Mouse (Mus musculus): ENCODE measurements around the gene Usp49. TPM values are rescaled to one million over a fixed set of nuclear protein-coding genes. Genes with fewer than 3 reads are reported as not detected.

The Usp49 gene
- polyA plus RNA-seq, 1 experiment from 2014 or later: 6.8 TPM

GRCm38 (mm10) chr17:47715037-47715436, 84.5 kb downstream of the Usp49 start:
- Histone ChIP-seq H3K27ac (replicated peaks) (no peak overlapping the region), H3K27me3 (replicated peaks) (no peaks in the 10 kb centered on the region), H3K36me3 (no peaks in the 10 kb centered on the region), H3K9me3 (replicated peaks) (no peaks in the 10 kb centered on the region), H3K4me1 (peaks cover 4% of the 10 kb centered on the region; the same call in 1 of the 2 replicates), H3K9ac (replicated peaks) (no peak overlapping the region), H3K4me3 (replicated peaks) (no peak overlapping the region), H3K4me2 (no peak overlapping the region)
- no peak for ATAC-seq (ENCODE audit: low FRiP score)
- 67% methylated on average over 3 of the region's 3 CpGs for WGBS

GRCm38 (mm10) chr17:47721183-47721582, 90.7 kb downstream of the Usp49 start:
- Histone ChIP-seq H3K36me3 (no peaks in the 10 kb centered on the region), H3K27ac (replicated peaks) (no peak overlapping the region), H3K4me1 (no peaks in the 10 kb centered on the region), H3K9ac (replicated peaks) (no peak overlapping the region), H3K4me3 (replicated peaks) (no peak overlapping the region), H3K4me2 (no peak overlapping the region), H3K27me3 (replicated peaks) (no peaks in the 10 kb centered on the region), H3K9me3 (replicated peaks) (no peaks in the 10 kb centered on the region)
- no peak for ATAC-seq (ENCODE audit: low FRiP score)
- 90% methylated on average over 4 of the region's 4 CpGs for WGBS

- H3K4me2 ChIP-seq: no peak within 1 kb of the TSS
- WGBS: 77% methylated on average over 11 of the region's 11 CpGs
Observed at GRCm38 (mm10) chr17:47726566-47726965, 96.1 kb downstream of the Usp49 start, which contains the start of gene Pgc. Gene Pgc (plus strand): TSS chr17:47726842.

GRCm38 (mm10) chr17:47730633-47731575, 100.4 kb downstream of the Usp49 start:
- ATAC-seq (ENCODE audit: low FRiP score): no peak
- H3K27ac ChIP-seq (replicated peaks): no peak overlapping the region
- no peak overlapping the region for H3K9ac ChIP-seq (replicated peaks)
- H3K4me1 ChIP-seq: no peaks in the 10 kb centered on the region
- H3K9me3 ChIP-seq (replicated peaks): no peaks in the 10 kb centered on the region
- 57% methylated on average over 24 of the region's 24 CpGs for WGBS
- H3K36me3 ChIP-seq: no peaks in the 10 kb centered on the region
- no peak overlapping the region for H3K4me2 ChIP-seq
- peaks cover 4% of the 10 kb centered on the region; the same call in 1 of the 2 replicates for H3K27me3 ChIP-seq (replicated peaks)
- H3K4me3 ChIP-seq (replicated peaks): no peak overlapping the region

More at GRCm38 (mm10) chr17:47726566-47726965, 96.1 kb downstream of the Usp49 start, which contains the start of gene Pgc:
- Histone ChIP-seq H3K27me3 (replicated peaks) (peaks cover 4% of the 10 kb centered on the region; the same call in 1 of the 2 replicates), H3K4me3 (replicated peaks) (no peak within 1 kb of the TSS), H3K27ac (replicated peaks) (no peak within 1 kb of the TSS), H3K4me1 (no peaks in the 10 kb centered on the region), H3K36me3 (no peaks in the 10 kb centered on the region), H3K9me3 (replicated peaks) (no peaks in the 10 kb centered on the region), H3K9ac (replicated peaks) (no peak within 1 kb of the TSS)
- no peak for ATAC-seq (ENCODE audit: low FRiP score)

- peaks cover 26% of the 10 kb centered on the region for H3K4me1 ChIP-seq
Observed at GRCm38 (mm10) chr17:47735553-47736100, 105.1 kb downstream of the Usp49 start.

More at GRCm38 (mm10) chr17:47735553-47736100, 105.1 kb downstream of the Usp49 start:
- peaks cover 18% of the 10 kb centered on the region for H3K27me3 ChIP-seq (replicated peaks)
- 70% methylated on average over 14 of the region's 14 CpGs for WGBS
- H3K9me3 ChIP-seq (replicated peaks): no peaks in the 10 kb centered on the region
- no peak overlapping the region for H3K9ac ChIP-seq (replicated peaks)
- H3K4me3 ChIP-seq (replicated peaks): no peak overlapping the region
- H3K4me2 ChIP-seq: no peak overlapping the region
- no peaks in the 10 kb centered on the region for H3K36me3 ChIP-seq
- no peak for ATAC-seq (ENCODE audit: low FRiP score)
- no peak overlapping the region for H3K27ac ChIP-seq (replicated peaks)

Other genes with a start within 250 kb of the Usp49 start
- 0.56 and 0.77 TPM in 2 replicates for gene Guca1b, start 245.3 kb upstream of the Usp49 start, polyA plus RNA-seq (2015; fragmentation: Nextera tagmentation; extraction: Ambion mirVana)
- 0.92 and 1.2 TPM in 2 replicates for gene Guca1a, start 230.1 kb upstream of the Usp49 start, polyA plus RNA-seq (2015; fragmentation: Nextera tagmentation; extraction: Ambion mirVana)
- gene AI661453, start 194.1 kb upstream of the Usp49 start, polyA plus RNA-seq (2015; fragmentation: Nextera tagmentation; extraction: Ambion mirVana): 0.19 and 0.43 TPM in 2 replicates
- 0.63 and 0.78 TPM in 2 replicates for gene 1700001C19Rik, start 193.3 kb upstream of the Usp49 start, polyA plus RNA-seq (2015; fragmentation: Nextera tagmentation; extraction: Ambion mirVana)
- 19.5 and 21.5 TPM in 2 replicates for gene Taf8, start 128.4 kb upstream of the Usp49 start, polyA plus RNA-seq (2015; fragmentation: Nextera tagmentation; extraction: Ambion mirVana)
- 76.5 and 139 TPM in 2 replicates for gene Ccnd3, start 125.6 kb upstream of the Usp49 start, polyA plus RNA-seq (2015; fragmentation: Nextera tagmentation; extraction: Ambion mirVana)
- gene Bysl, start 19.2 kb upstream of the Usp49 start, polyA plus RNA-seq (2015; fragmentation: Nextera tagmentation; extraction: Ambion mirVana): 34.7 and 37.1 TPM in 2 replicates
- gene Med20, start 19.1 kb upstream of the Usp49 start, polyA plus RNA-seq (2015; fragmentation: Nextera tagmentation; extraction: Ambion mirVana): 36.9 and 39.8 TPM in 2 replicates
- gene Gm20517, start 19.1 kb upstream of the Usp49 start, polyA plus RNA-seq (2015; fragmentation: Nextera tagmentation; extraction: Ambion mirVana): 2.5 and 2.9 TPM in 2 replicates
- 301 and 304 TPM in 2 replicates for gene Tomm6, start 57.7 kb downstream of the Usp49 start, polyA plus RNA-seq (2015; fragmentation: Nextera tagmentation; extraction: Ambion mirVana)
- gene Frs3, start 58.3 kb downstream of the Usp49 start, polyA plus RNA-seq (2015; fragmentation: Nextera tagmentation; extraction: Ambion mirVana): 52.5 and 60.6 TPM in 2 replicates
- gene Gm21981, start 63.8 kb downstream of the Usp49 start, polyA plus RNA-seq (2015; fragmentation: Nextera tagmentation; extraction: Ambion mirVana): 1.5 and 1.6 TPM in 2 replicates
- gene Prickle4, start 64.0 kb downstream of the Usp49 start, polyA plus RNA-seq (2015; fragmentation: Nextera tagmentation; extraction: Ambion mirVana): 1.1 and 2.6 TPM in 2 replicates
- gene Pgc, start 96.2 kb downstream of the Usp49 start, polyA plus RNA-seq (2015; fragmentation: Nextera tagmentation; extraction: Ambion mirVana): 0.17 TPM in 1 of 2 replicates, not detected in the other
- 3.7 and 5.5 TPM in 2 replicates for gene Tfeb, start 106.3 kb downstream of the Usp49 start, polyA plus RNA-seq (2015; fragmentation: Nextera tagmentation; extraction: Ambion mirVana)
- gene Mdfi, start 204.0 kb downstream of the Usp49 start, polyA plus RNA-seq (2015; fragmentation: Nextera tagmentation; extraction: Ambion mirVana): 3.3 and 4.4 TPM in 2 replicates